Mouse (Mus musculus) right cerebral cortex, postnatal 4 days (tissue): Measurements from ENCODE around the gene Errfi1.
"Not testable (repeated sequence)": the region's sequence is repeated elsewhere in the genome, so short reads cannot be mapped to it uniquely, and the experiment has no call there.

Source experiments
- DNase-seq: peaks from one replicate; pipeline ENCODE4 v3.0.0-alpha.2; 2022

Gene Errfi1

DNA sequence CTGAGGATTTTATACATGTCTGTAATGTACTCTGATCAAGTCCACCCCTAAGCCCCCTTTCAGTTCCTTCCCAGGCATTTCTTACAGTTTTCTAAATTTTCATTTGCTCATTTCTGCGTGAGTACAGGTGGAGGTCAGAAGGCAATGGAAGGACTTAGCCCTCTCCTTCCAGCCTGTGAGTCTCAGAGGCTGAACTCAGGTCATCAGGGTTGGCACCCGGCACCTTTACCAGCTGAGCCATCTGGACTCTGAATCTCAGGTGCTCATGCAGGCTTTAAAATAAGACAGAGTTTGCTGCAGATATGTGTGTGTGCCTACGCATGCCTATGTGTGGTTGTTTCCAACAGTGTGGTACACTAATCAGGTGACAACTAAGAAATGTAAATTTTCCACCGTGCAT lies 2.8 kb upstream of the Errfi1 start:
- DNase-seq, result no peak

DNA sequence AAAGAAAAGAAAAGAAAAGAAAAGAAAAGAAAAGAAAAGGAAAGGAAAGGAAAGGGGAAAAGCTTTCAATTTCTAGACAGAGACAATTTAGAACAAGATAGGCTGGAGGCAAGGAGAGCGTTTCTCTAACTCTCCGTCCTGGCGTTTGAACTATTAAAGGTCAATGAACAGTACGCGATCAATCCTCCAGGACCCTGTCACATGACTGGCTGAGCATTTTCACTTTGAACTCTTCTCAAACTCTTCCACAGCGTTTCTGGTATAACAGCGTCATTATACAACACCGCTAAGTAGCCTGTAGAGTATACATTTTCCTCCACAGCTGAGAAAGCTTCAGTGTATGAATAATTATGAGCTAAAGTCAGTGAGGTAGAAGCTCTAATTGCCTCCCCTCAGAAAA lies 1.7 kb upstream of the Errfi1 start:
- DNase-seq, result no peak

- DNase-seq, result no peak
Measured at GRCm38 (mm10) chr4:150852479-150852878, 1.2 kb upstream of the Errfi1 start.

DNA sequence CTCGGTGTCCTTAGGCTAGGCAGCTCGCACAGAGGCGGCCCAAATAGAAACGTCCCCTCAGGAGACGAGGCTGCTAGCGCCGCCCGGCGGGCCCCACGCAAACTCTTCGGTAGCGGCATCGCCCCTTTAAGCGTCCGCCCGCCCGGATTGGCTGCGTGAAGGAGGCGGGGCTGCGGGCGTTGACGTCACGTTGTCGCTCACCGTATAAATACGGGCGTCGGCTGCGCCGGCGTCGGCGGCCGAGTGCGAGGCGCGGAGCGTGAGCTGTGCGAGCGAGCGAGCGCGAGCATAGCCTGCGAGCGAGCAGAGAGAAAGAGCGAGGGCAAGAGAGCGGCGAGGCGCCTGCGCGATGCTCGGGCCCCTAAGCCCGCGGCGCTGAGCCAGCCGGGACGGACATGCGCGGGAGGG lies 1.1 kb downstream of the Errfi1 start:
- DNase-seq, result peak; percentile 97

- no peak for DNase-seq
Measured at GRCm38 (mm10) chr4:150855346-150855745, 1.6 kb downstream of the Errfi1 start.

- DNase-seq, result no peak
Measured at GRCm38 (mm10) chr4:150860526-150860925, 6.8 kb downstream of the Errfi1 start.

GRCm38 (mm10) chr4:150861161-150861560 lies 7.4 kb downstream of the Errfi1 start:
- no peak for DNase-seq

DNA sequence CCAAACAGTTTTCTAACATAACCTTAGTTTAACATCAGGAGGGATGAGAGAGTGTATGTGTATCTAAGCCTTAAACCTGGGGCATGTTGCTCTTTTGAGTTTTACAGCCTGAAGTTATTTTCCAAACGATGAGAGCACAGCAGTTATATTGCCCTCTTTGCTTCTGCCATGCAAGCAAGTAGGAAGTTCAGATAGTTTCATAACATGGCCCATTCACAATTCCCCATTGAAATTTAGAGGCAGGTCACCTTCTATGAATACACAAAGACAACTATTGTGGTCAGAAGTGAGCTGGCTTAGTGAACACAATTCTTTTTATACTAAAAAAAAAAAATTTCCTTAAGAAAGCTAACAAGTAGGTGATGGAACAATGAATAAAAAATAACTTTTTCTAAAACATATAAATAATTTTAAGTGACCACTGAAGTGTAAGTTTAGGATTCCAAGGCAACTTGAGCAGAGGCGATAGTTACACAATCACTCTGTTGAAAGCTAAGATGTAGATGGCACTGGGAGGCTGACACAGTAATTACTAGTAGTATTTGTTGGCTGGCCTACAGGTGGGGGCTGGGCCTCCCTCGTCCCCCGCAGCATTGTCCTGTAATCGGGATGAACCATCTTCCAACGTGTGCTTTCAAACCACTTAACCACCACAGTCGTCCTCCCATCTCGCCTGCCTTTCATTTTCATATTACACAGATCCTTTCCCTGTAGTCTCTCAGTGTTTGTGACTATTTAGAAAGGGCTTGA lies 9.1 kb downstream of the Errfi1 start:
- no peak for DNase-seq

GRCm38 (mm10) chr4:150865371-150865770 lies 11.7 kb downstream of the Errfi1 start:
- DNase-seq, result no peak

DNA sequence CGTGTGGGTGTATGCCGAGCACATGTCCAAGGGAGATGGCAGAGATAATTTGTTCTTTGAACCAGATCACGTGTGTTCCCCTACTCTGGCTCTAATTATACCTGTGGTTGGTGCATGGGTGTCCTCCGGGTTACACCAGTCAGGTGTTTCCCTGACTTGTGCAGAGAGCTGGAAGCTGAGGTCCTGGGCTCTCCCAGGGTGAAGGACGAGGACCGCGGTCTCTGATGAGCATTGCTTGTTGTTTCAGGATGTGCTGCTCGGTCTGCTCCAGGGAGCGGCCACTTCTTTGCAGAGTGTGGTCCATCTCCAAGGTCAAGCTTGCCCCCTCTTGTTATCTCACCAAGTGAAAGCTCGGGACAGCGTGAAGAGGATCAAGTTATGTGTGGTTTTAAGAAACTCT lies 12.3 kb downstream of the Errfi1 start:
- no peak for DNase-seq

DNA sequence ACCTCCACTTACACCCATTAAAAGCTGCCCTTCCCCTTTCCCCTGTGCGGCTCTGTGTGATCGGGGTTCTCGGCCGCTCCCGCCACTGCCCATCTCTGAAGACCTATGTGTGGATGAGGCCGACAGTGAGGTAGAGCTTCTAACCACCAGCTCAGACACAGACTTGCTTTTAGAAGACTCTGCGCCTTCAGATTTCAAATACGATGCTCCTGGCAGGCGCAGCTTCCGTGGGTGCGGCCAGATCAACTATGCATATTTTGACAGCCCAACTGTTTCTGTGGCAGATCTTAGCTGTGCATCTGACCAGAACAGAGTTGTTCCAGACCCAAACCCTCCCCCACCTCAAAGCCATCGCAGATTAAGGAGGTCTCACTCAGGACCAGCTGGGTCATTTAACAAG lies 12.8 kb downstream of the Errfi1 start:
- no peak for DNase-seq

DNA sequence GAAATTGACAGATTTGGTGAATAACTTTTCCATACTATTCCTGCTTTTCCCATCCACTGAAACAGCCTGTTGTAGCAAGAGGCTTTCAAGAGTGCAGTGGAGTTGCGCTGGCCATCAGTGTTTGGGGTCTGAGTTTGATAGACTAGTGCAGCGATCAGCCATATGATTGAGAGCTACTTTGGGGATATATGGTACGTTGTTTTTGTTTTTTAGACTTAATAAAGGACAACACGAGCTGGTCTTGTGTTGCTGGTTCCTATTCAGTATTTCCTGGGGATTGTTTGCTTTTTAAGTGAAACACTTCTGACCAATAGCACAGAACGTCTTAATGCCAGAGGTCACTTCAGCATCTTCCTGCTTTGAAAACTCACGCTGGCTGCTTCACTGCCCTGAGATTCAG lies 14.4 kb downstream of the Errfi1 start:
- no peak for DNase-seq

- no peak for DNase-seq
Measured at GRCm38 (mm10) chr4:150868859-150869258, 15.1 kb downstream of the Errfi1 start.

DNA sequence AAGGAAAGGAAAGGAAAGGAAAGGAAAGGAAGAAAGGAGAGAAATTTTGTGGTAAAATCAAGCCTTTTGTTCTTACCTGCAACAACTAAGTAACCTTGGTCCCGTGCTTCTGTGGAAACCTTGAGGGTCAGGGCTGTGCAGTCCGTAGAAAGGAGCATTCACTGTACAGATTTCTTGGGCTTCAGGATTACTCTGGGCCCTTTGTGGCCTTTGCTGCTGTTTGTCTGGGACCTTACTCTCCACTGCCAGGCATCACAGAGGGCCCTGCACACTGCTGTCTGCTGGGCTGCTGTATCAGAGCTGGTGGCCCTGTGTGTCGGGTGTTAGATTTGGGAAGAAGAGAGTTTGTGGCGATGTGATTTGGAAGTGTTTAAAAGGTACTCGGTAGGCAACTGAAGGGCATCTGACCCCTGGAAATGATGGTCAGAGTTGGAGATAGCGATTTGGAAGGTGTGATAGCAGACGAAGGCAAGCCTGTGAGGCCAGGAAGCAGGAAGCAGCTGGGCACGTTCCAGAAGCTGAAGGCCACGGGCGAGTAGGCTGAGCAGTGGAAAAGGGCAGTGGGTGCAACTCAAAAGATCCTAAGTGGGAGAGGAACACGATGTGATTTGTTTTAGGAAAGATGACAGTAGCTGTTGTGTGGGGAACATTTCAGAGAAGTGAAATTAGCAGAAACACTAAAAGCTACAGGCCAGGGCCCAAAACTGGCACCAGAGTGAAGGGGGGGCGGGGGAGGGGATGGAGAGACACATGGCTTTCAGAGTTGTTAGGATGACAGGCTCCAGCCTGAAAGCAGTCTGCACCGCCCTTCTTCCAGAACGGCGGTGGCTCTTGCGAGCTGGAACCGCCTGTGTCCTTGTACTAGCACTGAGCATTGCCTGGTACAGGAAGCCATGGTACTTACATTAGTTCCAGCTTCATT lies 15.8 kb downstream of the Errfi1 start:
- no peak for DNase-seq

GRCm38 (mm10) chr4:150870963-150871391 lies 17.3 kb downstream of the Errfi1 start:
- no peak for DNase-seq

- DNase-seq, result no peak
Measured at GRCm38 (mm10) chr4:150871392-150872138, 17.8 kb downstream of the Errfi1 start.

GRCm38 (mm10) chr4:150872139-150872651 lies 18.5 kb downstream of the Errfi1 start:
- DNase-seq, result no peak

DNA sequence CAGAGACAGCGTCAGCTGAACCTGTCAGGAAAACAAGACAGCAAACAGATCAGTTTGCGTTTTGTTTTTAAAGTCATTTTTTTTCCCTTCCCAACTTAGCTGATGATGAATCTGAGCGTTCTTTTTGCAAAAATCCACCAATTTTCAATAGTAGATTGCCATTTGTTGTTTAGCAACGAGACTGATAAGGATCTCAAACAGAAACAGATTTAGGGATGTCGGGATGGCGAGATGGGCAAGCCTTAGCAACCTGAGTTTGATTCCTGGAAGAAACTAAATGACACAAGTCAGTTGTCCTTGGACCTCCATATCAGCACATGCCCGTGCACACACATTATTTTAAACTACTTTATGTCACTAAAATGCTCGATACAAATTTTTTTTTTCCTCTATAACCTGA lies 19.0 kb downstream of the Errfi1 start:
- DNase-seq, result no peak

GRCm38 (mm10) chr4:150874416-150874815 lies 20.7 kb downstream of the Errfi1 start:
- DNase-seq, result not testable (repeated sequence)

GRCm38 (mm10) chr4:150875393-150875792 lies 21.7 kb downstream of the Errfi1 start:
- no peak for DNase-seq

GRCm38 (mm10) chr4:150879631-150880030 lies 25.9 kb downstream of the Errfi1 start:
- no peak for DNase-seq

DNA sequence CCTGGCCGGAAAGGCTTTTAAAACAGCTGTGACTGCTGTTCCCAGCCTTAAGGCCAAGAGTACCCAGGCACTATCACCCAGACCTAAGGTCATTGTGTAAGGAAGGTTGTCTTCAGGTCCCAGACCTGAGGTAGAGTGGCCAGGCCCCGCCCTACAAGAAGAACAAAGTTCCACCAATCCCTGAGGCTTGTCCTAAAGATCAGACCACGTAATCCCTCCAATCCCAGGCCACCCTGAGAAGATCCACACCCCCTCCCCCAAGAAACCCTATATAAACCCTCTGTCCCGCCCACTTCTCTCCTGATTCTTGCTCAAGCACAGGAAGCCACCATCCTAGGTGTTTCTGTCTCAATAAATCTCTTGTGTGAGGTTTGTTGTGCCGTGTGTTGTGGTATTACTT lies 26.6 kb downstream of the Errfi1 start:
- no peak for DNase-seq

DNA sequence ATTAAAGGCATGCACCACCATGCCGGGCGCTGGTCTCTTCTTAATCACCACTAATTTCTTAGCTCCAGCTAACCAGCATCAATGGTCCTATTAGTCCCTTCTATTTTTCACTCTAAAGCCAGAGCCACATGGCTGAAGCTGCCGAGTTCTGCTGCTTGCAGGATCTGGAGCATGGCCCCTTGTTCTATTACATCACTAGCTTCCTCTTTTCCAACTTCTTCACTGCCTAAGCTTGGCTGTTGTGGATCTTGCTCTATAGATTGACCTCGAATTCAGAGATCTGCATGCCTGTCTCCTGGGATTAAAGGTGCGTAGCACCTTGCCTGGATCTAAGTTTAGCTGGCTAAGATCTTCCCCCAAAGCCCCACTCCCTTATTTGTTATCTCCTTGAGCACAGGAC lies 28.9 kb downstream of the Errfi1 start:
- no peak for DNase-seq
